Mouse (Mus musculus): ENCODE data around the gene Ern1.
A peak's percentile ranks its signal among the peaks of the same experiment; 100 is the strongest.
"Not testable (repeated sequence)": the region's sequence is repeated elsewhere in the genome, so short reads cannot be mapped to it uniquely, and the experiment has no call there.

Ern1 gene

DNA sequence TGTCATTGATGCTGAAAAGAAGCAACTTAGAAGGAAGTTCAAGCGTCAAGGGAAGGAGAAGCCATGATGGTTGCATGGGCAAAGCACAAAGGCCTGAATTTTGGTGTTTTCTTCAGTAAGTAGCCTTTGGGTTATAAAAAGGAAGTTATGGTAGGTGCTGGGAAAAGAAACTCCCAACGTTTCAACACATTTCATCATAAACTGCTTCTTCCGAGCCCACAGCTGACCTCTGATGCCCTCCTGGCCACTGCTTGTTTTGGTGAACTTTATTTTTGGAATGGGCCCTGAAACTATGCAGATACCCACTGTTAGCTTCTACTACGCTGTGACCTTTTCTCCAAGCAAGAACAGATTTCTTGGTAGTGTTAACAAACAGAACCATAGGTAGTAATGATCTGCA is 58.0 kb downstream of the Ern1 start:
- no peak for DNase-seq

DNA sequence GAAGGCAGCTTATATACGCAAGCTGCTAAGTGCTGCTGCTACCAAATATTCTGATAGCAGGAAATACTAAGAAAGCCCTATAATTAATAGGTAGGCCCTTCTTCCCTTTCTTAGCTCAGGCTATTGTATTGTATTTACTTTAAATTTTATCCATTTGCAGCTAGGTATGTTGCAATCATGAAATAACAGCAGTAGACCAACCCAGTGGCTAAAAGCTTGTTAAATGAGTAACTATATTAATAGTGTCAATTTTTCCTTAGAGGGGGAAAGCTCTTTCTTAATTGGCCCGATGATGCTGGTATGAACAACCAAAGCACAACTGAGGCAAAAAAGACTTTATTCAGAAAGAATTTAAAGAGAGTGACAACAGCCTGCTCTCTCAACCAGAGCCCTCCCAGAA is 59.1 kb downstream of the Ern1 start:
- DNase-seq = no peak

DNA sequence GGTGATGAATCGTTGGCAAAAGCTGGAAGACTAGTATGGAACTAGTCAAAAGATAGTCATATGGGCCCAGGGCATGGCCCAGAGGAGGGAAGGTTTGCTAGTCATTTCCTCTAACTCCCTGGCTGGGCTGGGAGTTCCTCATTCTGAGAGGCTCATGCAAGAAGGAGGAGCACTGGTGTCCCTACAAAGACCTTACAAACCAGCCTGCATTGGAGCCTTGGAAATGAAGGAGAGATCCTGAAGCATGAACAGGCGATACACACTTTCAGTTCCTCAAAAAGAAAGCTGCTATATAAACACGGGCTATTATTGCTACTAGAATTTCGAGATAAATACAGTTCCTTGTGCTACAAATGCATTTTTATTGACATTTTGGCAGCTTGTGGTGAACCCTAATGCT is 59.5 kb downstream of the Ern1 start:
- no peak for DNase-seq

DNA sequence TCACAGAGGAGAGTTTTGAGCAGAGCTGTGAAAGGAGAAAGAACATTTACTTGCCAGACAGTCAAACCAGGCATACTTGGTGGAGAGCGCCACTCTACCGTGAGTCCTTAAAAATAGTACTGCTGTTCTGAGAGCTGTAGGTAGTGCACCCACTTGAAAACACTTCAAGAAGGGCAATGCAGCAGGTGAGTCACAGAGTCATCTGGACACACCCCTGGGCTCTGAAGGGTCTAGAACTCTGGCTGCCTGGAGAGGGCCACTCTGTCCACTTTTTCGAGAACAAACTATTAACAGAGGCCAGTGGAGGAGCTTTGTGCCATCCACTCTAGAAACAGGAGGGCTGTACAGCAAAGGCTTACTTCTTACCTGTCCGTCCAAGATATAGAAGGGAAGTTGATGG is 61.2 kb downstream of the Ern1 start:
- DNase-seq = no peak

DNA sequence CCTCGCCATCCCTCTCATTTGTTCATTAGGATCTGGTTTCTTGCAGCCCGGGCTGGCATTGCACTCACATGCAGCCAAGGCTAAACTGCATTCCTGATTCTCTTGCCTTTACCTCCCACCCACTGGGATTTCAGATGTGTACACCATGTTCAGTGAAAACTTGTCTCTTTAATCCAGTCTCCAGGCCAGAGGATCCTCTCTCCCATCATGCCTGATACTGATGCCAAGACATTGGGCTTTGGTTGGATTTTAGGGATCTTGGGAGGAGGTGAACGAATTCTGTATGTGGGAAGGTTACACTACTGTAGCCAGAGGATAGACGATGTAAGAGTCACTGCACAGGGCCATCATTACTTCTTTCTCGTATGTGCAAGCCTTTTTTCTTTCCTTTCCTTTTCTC is 62.5 kb downstream of the Ern1 start:
- no peak for DNase-seq

DNA sequence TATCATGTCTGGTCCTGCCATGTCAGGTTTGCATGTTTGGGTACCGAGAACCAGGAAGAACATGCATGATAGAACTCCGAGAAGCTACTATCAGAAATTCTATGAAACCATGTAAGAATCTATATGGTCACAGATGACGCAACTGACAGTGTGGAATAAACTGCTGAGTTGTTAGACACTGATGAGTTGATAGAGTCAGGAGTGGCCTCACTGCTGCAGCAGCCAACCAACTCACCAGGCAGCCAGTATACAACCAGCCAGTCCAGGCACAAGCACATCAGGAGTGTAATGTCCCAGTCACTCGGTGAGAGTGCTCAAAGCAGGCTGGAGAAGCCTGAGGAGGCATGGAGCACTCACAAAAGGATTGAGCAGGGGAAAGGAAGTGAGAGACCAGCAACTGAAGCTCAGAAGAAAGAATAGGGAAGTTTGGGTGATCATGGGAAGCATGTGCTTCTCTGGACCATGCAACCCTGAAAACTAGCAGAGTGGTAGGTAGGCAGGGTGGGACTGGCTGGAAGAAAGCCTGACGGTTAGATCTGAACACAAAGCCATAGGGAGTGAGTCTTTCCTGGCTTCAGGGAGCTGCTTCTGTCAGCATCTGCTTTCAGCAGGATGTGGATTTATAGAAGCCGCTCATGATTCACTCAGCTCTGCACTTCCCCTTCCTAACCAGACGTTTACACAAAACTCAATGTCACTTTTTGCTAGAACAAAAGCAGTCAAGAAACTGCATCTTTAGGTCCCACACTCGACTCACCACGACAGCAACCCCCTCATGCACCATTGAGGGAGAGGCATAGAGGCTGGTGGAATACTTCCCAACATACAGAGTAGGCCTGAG is 68.2 kb downstream of the Ern1 start:
- no peak for DNase-seq

DNA sequence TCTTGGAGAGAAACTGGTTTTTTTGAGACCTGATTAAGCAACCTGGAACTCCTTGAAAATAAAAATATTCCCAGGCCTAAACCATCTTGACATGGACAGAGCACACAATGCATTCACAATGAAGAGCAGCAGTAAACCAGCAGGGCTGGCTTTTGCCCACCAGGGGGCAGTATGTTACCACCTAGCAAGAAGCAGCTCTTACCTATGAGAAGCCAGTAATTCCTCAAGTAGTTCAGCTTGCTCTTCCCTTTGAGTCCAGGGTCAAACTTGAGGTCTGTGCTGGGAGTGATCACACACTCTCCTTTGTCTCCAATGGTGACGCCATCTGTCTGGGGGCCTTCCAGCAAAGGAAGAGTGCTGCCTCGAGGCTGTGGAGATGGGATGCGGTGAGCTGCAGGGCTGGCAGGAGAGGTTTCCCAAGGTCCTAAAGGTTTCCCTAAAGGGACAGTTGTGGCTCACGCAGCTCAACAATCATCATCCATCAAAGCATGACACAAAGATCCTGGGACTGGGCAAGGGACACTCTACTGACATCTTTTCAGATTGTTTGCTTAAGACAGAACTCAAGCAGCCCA is 68.9 kb downstream of the Ern1 start:
- peak; percentile 77 for DNase-seq

DNA sequence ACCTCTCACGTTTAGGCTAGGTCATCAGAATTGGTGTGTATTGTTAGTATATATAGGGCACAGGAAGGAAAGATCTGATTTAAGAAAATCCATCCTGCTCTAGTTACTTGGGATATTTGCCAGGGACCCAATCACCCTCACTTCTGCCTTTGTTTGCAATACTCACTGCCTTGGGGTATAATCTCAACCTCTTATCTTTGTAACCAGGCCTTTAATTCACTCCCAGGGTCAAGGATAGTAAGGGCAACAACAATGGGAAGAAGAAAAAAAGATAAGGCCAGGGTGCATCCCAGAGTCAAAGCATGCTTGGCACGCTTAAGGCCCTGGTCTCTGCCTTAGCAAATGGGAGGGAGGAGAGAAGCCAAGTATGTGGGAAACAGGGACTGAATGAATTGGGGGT is 69.8 kb downstream of the Ern1 start:
- no peak for DNase-seq

DNA sequence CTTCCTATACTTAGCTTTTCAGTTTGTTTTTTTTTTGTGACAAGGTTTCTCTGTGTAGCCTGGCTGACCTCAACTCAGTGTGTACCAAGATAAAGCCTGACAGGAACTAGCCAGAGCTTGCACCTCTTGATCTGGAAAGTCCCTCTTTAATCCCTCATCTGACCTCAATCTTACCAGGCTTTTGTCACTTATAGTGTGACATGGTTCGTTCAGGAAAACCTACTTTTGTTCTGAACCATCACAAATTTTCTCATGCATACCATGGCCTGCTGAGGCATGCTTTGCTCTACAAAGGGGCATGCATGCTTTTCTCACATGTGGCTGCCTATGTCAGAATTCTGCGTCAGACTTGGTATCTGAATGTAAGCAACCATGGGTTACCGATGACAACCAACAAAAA is 71.3 kb downstream of the Ern1 start:
- DNase-seq = no peak

DNA sequence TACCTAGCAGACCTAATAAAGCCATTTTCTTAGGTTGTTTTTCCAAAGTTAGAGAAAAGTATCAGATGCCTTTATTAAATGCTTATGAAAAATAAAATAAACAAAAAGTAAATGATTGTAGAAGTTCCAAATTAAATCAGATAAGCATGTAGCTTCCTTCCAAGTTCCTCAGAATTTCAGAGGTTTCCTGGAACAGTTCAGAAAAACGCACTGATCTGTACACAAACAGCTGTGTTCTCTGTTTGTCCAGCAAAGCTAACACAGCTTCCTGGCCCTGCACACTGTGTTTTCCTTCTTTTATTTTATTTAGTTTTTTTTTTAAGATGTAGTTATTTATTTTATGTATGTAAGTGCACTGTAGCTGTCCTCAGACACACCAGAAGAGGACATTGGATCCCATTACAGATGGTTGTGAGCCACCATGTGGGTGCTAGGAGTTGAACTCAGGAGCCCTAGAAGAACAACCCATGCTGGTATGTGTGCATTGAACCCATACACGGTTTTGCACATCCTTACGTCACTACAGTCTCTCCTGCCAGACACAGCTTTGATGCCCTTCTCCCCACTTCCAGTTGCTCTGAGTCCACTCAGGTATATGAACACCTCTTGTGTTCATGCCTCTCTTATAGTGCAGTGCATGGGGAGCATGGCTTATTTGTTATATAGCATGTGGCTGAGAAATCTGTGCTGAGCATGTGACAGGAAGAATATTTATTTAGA is 74.9 kb downstream of the Ern1 start:
- no peak for DNase-seq

DNA sequence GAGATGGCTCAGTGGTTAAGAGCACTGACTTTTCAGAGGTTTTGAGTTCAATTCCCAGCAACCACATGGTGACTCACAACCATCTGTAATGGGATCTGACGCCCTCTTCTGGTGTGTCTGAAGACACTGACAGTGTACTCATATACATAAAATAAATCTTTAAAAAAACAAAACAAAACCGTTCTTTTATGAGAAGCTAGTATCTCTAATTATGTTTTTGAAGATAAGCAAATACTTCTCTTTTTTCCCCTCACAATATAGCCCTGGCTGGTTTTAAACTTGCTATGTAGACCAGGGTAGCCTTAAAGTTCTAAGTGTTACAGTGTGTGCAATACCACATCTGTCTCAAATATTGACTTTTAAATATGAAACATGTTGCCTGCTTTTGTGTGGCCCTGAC is 76.5 kb downstream of the Ern1 start:
- no peak for DNase-seq

DNA sequence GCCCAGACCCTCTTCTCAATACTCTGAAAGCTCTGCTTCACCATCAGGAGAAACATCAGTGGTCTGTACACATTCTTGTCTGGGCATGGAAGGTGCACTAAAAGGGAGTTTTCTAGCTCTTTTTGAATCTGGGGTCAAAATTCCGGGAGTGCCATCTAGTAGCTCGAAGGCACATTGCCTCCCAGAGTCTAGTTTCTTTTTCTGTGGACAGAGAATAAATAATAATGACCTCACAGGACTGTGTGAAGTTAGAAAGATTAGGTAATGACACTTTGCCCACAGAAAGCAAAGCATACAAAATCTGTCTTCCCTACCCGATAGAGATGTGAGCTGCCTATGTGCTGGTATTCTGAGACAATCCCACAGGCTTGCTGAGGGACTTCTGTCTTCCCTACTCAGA is 77.1 kb downstream of the Ern1 start:
- DNase-seq = no peak

DNA sequence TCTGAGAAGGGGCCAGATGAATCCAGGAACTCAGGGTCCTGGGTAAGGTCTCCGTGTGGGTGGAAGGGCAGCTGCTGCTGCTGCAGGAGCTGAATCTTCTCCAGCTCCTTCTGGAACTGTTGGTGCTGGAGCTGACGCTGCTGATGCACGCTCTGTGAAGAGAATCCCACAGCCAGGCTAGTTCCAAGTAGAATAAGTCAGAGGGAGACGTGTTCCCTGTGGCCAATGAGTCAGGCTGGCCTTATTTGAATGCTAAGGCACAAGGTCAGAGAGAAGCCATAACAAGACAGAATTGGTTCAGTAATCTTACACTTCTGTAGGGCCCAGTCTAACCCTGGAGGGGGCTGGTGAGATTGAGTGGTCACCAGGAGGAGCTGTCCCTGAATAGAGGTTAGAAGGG is 77.6 kb downstream of the Ern1 start:
- DNase-seq = no peak

DNA sequence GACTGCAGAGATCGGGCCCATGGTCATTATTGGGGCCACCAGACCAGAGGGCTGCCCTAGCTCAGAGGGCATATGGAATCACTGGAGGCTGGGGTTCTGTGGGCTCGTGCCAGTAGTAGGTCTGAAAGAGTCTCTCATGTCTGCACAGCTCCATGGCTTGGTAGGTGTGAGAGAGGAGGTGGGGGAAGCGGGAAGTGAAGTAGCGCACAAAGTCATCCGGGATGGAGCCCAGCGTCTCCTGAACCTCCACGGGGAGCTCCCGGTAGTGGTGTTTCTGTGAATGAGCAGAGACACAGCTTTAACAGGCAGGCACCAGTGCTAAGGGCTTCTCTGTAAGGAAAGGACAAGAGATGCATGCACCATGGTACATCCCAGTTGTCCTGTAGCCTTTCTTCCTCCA is 89.2 kb downstream of the Ern1 start:
- DNase-seq = no peak

DNA sequence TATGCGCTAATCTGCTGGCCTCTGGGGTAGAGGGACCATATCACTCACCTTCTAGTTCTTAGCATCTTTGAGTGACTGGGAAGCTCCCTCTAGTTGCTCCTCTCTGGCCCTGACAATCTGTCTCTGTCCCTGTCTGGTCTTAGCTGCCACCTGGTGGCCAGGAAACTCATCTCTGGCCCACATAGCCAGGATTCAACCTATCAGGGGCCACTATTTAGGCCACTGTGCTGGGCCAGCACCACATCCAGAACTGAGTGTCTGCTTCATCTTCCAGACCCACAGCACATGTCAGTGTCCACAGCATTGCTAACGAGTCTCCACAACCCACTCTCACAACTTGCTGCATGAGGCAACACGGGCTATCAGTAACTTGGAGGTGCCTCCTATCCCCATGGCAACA is 90.0 kb downstream of the Ern1 start:
- no peak for DNase-seq

DNA sequence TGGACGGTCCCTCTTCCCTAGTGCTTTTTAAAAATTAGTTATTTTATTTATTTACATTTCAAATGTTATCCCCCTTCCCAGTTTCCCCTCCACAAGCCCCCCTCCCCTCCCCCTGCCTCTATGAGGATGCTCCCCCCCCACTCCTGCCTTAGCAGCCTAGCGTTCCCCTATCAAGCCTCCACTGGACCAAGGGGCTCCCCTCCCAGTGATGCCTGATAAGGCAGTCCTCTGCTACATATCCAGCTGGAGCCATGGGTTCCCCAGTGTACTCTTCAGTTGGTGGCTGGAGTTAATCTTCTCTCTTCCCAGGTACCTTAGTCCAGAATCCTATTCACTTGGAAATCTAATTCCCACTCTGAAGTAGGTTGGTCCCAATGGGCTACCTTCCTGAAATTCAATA is 93.6 kb downstream of the Ern1 start:
- DNase-seq = not testable (repeated sequence)

DNA sequence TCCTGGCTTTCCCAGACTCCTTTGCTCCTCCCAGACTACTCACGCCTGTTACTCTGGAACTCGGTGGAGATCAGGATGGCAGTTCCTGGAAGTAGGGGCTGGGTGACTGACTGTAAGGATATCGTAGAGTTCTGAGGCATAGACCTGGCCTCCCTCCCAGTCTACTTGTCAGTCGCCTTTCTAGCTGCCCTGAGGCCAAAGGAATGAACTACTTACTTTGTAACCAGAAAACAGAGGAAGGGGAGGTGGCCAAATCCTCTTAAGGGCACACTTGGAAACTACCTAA is 94.4 kb downstream of the Ern1 start:
- no peak for DNase-seq

DNA sequence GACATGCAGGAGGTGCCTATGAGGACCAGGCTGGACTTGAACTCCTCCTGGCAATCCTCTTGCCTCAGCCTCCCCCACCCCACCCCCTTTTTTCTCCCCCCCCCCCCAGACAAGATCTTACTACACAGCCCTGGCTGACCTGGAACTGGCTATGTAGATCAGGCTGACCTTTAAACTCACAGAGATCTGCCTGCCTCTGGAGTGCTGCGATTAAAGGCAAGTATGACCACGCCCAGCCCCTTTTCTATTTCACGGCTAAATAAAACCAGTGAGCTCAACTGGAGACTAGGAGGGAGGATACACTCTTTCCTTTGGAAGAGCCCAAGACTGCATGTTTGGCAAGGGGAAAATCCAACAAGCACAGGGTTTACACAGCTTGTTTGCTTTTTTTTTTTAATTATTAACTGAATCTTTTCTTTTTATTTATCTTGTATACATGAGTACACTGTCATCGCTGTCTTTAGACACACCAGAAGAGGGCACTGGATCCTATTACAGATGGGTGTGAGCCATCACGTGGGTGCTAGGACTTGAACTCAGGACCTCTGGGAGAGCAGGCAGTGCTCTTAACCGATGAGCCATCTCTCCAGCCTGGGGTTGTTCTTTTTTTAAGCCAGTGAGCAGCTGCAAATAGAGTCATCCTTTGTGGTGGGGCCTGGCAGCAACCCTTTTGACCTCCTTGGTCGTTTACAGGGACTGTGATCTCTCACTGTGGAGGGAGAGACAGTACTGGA is 94.9 kb downstream of the Ern1 start:
- DNase-seq = no peak

DNA sequence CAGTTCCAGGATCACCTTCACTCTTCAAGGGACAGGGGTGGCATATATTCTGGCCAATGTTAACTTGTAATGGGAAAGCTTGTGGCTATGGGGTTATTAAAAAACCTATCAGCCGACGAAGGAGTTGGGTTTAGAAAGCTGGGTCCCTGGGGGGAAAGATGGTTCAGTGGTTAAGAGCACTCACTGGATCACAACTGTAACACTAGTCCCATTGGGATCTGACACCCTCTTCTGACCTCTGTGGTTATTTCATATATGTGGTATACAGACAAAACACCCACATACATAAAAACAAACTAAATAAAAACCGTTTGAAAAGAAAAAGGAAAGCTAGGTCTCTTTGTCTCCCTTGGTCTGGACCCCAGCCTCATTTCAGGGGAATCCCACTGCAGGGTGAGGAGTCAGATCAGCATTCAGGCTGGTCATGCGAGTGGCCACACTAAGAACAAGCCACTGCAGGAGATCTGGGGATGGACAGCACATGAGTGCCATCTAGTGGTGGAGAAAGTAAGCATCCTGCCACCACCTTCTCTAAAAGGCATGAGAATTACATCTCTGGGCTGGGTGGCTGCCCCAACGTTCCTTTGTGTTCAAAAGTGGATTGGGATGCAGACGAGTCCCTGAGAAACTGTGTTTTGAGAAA is 96.0 kb downstream of the Ern1 start:
- peak; percentile 69 for DNase-seq

DNA sequence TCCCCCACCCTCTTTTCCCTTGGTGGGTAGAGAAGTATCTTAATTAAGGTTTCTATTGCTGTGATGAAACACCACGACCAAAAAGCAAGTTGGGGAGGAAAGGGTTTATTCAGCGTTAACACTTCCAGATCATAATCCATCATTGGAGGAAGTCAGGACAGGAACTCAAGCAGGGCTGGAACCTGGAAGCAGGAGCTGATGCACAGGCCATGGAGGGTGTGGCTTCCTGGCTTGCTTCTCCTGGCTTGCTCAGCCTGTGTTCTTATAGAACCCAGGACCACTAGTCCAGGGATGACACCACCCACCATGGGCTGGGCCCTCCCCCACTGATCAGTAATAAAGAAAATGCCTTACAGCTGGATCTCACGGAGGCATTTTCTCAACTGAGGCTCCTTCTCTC is 96.9 kb downstream of the Ern1 start:
- no peak for DNase-seq

DNA sequence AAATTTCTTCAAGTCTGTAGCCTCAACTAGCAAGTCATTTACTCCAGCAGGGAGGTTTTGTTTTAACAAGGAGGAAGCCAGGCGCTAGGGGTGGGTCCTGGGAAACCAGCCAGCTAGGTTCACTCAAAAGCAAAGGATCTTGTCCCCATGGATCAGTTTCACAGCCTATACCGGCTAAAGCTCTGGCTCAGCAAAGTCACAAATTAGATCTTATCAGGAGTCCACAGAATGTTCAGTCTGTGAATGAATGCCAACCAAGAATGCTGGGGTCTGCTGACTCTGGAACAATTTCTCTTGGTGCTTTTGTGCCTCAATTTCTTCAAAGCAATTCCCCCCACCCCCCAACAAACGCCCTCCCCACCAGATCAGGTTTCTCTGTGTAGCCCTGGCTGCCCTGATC is 98.0 kb downstream of the Ern1 start:
- no peak for DNase-seq

DNA sequence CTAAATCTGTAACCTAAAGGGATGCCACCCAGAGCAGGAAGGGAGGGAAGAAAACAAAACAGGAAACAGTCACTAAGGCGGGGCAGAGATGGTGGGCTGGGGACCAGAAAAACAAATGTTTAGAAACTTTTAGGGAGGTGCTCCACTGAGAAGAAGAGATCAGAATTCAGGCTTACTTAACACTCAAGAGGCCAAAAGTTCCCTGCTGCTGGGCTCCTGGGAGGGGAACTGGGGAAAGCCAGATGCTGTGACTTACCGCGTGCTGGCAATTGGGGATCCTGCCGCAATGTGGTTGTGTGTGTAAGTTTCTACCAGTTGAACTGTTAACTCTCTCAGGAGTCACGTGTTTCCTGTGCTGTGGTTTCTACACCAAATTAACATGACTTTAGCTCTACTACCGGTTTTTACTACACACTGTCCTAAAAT is 99.8 kb downstream of the Ern1 start, which contains the start of gene Icam2:
Icam2 (minus strand) TSS at position 285 of the 426 bp plus-strand sequence.
- no peak for DNase-seq

DNA sequence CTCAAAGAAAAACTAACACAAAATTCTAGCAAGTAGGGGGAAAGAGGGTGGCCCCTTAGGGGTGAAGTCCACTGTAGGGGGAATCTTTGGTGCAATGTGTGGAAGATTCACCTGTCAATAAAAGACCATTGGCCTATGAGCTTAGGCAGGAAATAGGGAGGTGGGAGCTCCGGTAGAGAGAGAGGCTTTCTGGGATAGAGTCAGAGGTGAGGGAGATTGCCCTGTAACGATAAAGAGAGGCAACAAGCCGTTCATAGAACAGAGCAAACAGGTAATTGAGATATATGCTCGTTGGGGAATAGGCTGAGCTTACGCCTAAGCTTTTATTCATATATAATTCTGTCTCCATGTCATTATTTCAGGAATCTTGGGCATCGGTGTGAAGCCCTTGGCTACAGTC is 100.6 kb downstream of the Ern1 start:
- DNase-seq = no peak
